Mouse (Mus musculus) layer of hippocampus, postnatal 10 days (tissue): ENCODE data around the gene Hist1h3h. TPM values are rescaled to one million over a fixed set of nuclear protein-coding genes. Genes with fewer than 3 reads are reported as not detected.
"Not testable (repeated sequence)": the region's sequence is repeated elsewhere in the genome, so short reads cannot be mapped to it uniquely, and the experiment has no call there.

Experiments used
- DNase-seq, 2 experiments: peaks; one replicate each; pipeline ENCODE4 v3.0.0; 2021; ENCODE audit warnings: low spot score in 2 of 2
- long read RNA-seq: library from polyadenylated mRNA; stranded (forward); transcript quantifications from one replicate; pipeline ENCODE4 v2.0.0, GENCODE M21; 2023
- total RNA-seq, 2 experiments: library from RNA; stranded (reverse); gene quantifications; 2 replicates each; pipeline ENCODE4 v1.2.3; 2021

Gene Hist1h3h
- total RNA-seq, result 100 to 1,000 TPM; 100 to 141 TPM
- long read RNA-seq, result 0 reads

DNA sequence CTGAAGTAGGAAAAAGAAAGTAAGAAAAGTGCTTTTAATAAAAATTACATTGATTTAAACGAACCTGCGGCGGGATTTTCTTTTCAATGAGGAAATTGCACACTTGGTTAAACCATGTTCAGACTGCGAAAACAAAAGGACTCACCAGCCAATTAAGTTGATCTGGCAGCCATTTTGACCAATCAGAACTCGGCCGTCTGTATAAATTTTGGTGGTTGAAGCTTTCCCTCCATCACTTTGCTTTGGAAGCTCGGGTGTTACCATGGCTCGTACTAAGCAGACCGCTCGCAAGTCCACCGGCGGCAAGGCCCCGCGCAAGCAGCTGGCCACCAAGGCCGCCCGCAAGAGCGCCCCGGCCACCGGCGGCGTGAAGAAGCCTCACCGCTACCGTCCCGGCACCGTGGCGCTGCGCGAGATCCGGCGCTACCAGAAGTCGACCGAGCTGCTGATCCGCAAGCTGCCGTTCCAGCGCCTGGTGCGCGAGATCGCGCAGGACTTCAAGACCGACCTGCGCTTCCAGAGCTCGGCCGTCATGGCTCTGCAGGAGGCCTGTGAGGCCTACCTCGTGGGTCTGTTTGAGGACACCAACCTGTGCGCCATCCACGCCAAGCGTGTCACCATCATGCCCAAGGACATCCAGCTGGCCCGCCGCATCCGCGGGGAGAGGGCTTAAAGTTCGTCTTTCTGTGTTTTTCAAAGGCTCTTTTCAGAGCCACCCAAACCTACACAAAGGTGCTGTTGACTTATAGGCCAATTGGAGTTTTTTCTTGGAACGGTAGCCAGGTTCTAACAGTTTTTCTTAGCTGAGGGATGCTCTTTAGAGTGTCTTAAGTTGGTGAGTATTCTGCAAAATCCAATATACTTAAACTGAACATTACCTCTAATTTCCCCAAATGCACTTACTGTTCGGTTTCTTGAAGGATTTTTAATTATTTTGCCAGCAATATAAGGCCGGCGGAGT is at the start of gene Hist1h3h:
Gene Hist1h3h, plus strand, starts transcription at position 263 of the 961 bp plus-strand sequence.
- DNase-seq, result peak; percentile 79 to 84

GRCm38 (mm10) chr13:21677305-21677704 is 40.2 kb upstream of the Hist1h3h start, which contains the start of gene Olfr1360:
Gene Olfr1360, minus strand, starts transcription at chr13:21677405.
- no peak for DNase-seq

- no peak for DNase-seq
Observed at GRCm38 (mm10) chr13:21697811-21698210, 19.6 kb upstream of the Hist1h3h start, which contains the start of gene Olfr1359. Gene Olfr1359, plus strand, starts transcription at chr13:21698111.

GRCm38 (mm10) chr13:21706669-21707068 is 10.8 kb upstream of the Hist1h3h start:
- no peak for DNase-seq

DNA sequence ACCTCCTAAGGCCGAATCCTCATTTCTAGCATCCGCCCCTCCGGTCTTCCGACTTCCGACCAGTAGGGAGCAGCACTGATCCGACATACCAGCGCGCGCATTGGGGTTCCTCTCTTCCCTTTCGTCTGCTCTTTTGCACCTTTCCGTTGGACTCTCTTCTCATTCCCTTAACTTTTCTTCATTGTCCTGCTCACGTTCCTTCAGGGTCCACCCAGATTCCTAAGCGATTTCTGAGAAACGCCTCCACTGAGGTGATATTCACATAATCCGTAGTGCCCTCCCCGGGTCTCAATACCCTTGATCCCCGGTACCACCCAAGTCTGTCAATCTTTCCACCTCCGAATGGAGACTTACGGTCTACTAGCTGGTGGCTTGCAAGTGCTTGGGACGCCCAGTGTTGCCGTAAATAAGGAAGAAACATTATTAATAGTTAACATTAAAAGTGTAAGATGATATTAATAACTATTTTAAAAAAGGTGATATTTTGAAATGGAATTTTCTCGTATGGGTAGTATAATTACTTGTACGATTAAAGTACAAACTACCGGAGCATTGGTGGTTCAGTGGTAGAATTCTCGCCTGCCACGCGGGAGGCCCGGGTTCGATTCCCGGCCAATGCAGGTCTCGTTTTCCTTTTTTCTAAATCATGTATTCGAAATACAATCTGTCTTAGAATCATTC is 7.3 kb upstream of the Hist1h3h start:
- peak; percentile 92 to 93 for DNase-seq

GRCm38 (mm10) chr13:21710821-21711525 is 6.5 kb upstream of the Hist1h3h start:
- peak; percentile 82 to 86 for DNase-seq

DNA sequence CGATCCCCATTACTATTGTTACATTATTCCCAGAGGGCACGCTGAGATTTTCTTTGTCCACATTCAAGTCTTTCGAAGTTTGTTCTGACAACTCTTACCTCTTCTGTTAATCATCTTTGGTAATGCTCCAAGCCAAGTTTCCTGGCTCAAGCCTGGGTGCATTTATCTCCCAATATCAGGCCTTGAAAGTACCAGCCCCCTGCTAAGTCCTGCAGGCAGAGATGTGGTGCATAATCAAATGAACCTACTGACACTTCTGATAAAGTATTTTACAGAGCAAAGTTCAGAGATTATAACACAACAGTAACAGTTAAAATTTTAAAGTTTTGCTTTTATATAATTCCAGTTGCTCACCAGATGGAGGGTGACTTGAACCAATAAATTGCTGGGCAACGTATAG is 5.8 kb upstream of the Hist1h3h start:
- no peak for DNase-seq

DNA sequence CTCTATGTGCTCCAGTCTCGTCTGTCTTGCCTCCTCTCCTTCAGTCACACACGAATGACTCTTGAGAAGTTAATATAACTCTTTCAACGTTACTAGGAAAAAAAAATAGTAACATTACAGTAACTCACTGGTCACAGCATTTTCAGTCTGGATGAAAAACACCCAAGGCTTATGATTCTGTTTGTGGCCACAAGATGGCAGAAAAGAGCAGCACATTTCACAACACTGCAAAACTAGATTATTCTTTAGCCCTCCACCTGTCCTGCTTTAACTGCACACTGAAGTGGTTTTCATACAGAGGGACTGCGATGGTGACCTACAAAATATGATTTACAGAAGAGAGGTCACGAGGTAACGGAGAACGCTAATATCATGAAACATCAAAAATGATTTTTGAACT is 2.7 kb upstream of the Hist1h3h start:
- peak; percentile 68 to 70 for DNase-seq

DNA sequence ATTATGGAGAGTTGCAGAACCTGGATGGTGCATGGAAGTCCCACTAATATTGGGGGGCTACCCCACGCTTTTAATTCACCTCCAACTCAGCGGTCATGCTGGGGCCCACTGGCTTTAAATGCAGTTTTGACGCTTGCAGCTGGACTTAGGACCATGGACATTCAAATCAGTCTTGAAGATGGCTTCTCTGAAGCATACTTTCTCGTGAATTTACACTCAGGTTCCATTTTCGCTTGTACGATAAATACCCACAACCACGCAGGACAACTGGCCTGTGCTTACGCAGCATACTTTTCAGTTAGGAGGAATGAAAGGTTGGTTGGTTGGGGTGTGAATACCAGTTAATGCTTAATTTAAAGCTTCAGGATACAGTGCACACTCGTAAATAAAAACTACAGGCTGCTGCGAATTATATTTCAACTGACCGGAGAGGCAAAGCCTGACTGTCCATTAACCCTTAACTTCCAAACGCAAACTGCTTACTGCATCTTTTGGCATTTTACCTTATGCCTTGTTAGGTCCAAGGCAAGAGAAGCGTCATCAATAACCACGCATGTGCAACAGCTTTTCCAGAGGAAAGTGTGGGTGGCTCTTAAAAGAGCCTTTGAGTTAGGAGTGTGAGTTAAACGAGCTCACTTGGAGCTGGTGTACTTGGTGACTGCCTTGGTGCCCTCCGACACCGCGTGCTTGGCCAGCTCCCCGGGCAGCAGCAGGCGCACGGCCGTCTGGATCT is 2.2 kb upstream of the Hist1h3h start:
- peak; percentile 15 to 27 for DNase-seq

DNA sequence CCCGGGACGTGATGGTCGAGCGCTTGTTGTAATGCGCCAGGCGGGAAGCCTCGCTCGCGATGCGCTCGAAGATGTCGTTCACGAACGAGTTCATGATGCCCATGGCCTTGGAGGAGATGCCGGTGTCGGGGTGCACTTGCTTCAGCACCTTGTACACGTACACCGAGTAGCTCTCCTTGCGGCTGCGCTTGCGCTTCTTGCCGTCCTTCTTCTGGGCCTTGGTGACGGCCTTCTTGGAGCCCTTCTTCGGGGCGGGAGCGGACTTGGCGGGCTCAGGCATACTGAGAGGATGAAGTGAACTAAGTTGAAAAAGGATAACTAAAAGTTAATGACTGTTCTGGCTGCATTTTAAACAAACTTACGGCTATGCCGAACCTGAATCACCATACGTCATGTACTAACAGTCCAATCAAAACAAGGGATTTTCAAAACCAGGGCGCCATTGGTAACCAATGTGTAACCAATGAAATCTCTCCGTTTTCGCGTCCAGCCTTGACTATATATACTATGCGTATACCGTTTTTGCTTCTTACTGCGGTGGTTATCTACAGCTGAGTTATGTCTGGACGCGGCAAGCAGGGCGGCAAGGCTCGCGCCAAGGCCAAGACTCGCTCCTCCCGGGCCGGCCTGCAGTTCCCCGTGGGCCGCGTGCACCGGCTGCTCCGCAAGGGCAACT is 1.5 kb upstream of the Hist1h3h start, which contains the start of the genes Hist1h2bl and Hist1h2ai:
Gene Hist1h2bl, minus strand, starts transcription at position 280 of the 676 bp plus-strand sequence.
Gene Hist1h2ai, plus strand, starts transcription at position 559 of the 676 bp plus-strand sequence.
- DNase-seq, result peak; percentile 65 to 78

DNA sequence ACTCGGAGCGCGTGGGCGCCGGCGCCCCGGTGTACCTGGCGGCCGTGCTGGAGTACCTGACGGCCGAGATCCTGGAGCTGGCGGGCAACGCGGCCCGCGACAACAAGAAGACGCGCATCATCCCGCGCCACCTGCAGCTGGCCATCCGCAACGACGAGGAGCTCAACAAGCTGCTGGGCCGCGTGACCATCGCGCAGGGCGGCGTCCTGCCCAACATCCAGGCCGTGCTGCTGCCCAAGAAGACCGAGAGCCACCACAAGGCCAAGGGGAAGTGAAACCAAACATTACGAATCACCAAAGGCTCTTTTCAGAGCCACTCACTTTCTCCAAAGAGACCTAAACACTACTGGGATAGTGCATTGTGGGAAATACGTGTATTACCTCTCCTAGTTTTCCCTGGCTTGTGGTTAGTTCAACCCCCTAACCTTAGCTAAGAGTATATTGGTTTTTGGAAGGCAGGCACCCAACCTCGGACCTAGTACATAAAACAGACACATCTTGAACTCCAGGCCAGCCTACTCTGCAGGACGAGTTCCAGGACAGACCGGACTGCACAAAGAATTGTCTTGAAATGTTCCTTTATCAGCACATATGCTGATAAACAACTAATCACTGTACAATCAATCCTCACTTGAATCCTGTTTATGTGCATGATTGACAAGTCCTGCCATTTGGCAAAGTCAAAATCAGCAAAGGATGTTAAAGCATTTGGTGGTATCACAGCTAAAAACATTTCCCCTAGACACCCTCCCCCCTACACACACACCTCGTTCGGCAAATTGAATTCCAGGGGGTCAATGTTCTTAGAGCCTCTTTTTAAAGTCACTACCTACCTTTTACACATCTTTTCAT is 693 bp upstream of the Hist1h3h start:
- peak; percentile 9 to 21 for DNase-seq

DNA sequence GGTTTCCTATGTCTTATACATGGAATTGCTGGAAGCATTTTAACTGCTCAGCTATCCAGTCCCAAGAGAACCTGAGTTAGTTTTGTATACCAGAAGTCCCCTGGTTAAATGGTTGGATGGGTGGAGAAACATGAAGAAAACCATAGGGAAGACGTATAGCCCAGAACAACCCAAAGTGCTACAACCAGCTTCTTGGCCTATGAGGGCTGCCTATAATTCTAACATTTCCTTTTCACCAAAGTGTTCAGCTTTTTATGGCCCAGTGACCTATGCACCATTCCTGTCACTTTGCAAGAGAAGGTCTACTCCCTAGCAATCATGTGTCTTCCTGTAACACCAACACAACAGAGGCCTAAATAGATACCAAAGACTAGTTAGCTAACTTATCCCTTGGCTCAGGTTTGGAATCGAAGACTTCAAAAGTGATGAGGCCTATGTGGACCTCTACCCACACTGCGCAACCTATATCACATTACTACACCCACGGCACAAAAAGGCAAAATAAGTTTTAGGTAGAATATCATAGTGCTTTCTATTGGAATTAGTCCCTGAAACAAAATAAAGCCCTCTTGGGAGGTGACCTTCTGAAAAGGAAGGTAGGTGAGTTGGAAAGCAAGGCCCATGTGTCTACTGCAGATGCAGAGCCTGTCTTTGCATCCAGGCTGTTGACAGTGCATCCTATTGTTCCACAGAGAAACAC is 1.1 kb downstream of the Hist1h3h start:
- no peak for DNase-seq

- DNase-seq, result not testable (repeated sequence)
Observed at GRCm38 (mm10) chr13:21721107-21721756, 3.8 kb downstream of the Hist1h3h start.

GRCm38 (mm10) chr13:21721757-21722372 is 4.4 kb downstream of the Hist1h3h start, which contains the start of gene Hist1h2bm:
Gene Hist1h2bm, plus strand, starts transcription at chr13:21722044.
- DNase-seq, result peak; percentile 42 to 62

GRCm38 (mm10) chr13:21722373-21722925 is 5.0 kb downstream of the Hist1h3h start:
- DNase-seq, result no peak

GRCm38 (mm10) chr13:21722993-21723836 is 5.8 kb downstream of the Hist1h3h start:
- no peak for DNase-seq
